Mouse (Mus musculus) lung, embryonic 15.5 days (tissue): Measurements from ENCODE around the gene Plcg1. TPM values are rescaled to one million over a fixed set of nuclear protein-coding genes. Genes with fewer than 3 reads are reported as not detected.

Source experiments
- ATAC-seq: fragments of 200-750 bp; cut with Nextera tagmentation; 2 replicates; pipeline ENCODE4 v1.8.0; 2017; ENCODE audit warnings: moderate number of reproducible peaks, borderline replicate concordance; ENCODE audit not compliant: low FRiP score, low TSS enrichment; ENCODE audit errors: extremely low read depth
- H3K27ac ChIP-seq: fragments of 300-500 bp; sonication (generic); 2 replicates; pipeline ENCODE4 v1.5.1; 2015; ENCODE audit warnings: moderate library complexity, mild to moderate bottlenecking, inconsistent platforms
- H3K27me3 ChIP-seq: fragments of 300-500 bp; sonication (generic); 2 replicates; pipeline ENCODE4 v1.6.1; 2015; ENCODE audit warnings: inconsistent platforms
- H3K36me3 ChIP-seq: fragments of 300-500 bp; sonication (generic); 2 replicates; pipeline ENCODE4 v1.6.1; 2015; ENCODE audit warnings: inconsistent platforms
- H3K4me1 ChIP-seq: fragments of 300-500 bp; sonication (generic); 2 replicates; pipeline ENCODE4 v1.6.1; 2015; ENCODE audit warnings: inconsistent platforms
- H3K4me2 ChIP-seq: fragments of 300-500 bp; sonication (generic); 2 replicates; pipeline ENCODE4 v1.6.1; 2015; ENCODE audit warnings: inconsistent platforms, mild to moderate bottlenecking, moderate library complexity
- H3K4me3 ChIP-seq: fragments of 300-500 bp; sonication (generic); 2 replicates; pipeline ENCODE4 v1.5.1; 2015; ENCODE audit warnings: mild to moderate bottlenecking, inconsistent platforms
- H3K9ac ChIP-seq: fragments of 300-500 bp; sonication (generic); 2 replicates; pipeline ENCODE4 v1.6.1; 2015; ENCODE audit warnings: inconsistent platforms
- H3K9me3 ChIP-seq: fragments of 300-500 bp; sonication (generic); 2 replicates; pipeline ENCODE4 v1.6.1; 2016; ENCODE audit warnings: inconsistent platforms
- WGBS: fragments of 180-500 bp; shearing (Covaris S2); methylation state at CpG from one replicate; pipeline ENCODE4 v1.1.7; 2015; 5-methylcytosine and 5-hydroxymethylcytosine counted together
- polyA plus RNA-seq: library from polyadenylated mRNA; unstranded; fragments of >200 nt; fragmentation: Nextera tagmentation; extraction: Ambion mirVana; gene quantifications from 2 replicates; pipeline ENCODE4 v1.2.1, GENCODE M21; 2015

The Plcg1 gene
- polyA plus RNA-seq, 1 experiment from 2014 or later, result 51.4 TPM

DNA sequence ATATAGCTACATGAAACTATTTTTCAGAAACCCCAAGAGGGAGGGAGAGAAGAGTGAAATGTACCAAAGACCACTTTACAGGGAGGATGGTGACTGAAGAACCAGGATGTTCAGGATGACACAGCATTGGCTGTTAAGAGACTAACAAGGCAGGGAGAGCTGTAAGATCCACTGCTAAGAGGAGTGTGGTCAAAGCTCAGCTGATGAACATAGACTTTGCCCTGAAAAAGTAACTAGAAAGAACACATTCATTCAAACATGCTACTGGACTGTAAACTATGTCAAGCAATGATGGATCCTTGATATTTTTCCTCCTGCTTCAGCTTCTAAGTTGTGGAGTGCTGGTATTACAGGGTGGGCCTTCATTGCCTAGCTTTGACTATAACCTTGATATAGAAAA, 79.3 kb downstream of the Plcg1 start:
- no peak for ATAC-seq
- Histone ChIP-seq H3K36me3 (no peaks in the 10 kb centered on the region), H3K4me2 (no peak overlapping the region), H3K4me3 (no peak overlapping the region), H3K4me1 (peaks cover 11% of the 10 kb centered on the region), H3K27me3 (no peaks in the 10 kb centered on the region), H3K9ac (no peak overlapping the region), H3K9me3 (no peaks in the 10 kb centered on the region), H3K27ac (no peak overlapping the region)

DNA sequence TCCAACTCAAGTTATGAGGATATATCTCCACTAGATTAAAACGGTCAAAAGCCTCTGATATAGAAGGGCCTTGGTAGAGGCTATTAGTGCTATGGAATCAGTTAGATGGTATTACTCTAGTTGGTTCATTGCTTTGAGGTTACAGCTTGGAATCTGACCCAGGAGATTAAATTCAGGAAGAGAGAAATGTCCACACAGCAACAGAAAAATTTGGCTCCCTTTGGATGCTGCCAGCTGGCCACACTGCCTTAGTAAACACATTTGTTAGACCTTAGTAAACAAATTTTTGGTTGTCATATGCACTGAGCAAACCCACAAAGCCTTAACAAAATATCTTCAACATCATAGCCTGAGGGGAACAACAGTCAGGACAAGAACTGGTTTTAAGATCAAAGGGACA, 79.7 kb downstream of the Plcg1 start:
- H3K4me2 ChIP-seq, result no peak overlapping the region
- no peak overlapping the region for H3K27ac ChIP-seq
- H3K27me3 ChIP-seq, result no peaks in the 10 kb centered on the region
- no peaks in the 10 kb centered on the region for H3K36me3 ChIP-seq
- no peak overlapping the region for H3K4me3 ChIP-seq
- H3K9me3 ChIP-seq, result no peaks in the 10 kb centered on the region
- H3K9ac ChIP-seq, result no peak overlapping the region
- ATAC-seq, result no peak
- peaks cover 9% of the 10 kb centered on the region for H3K4me1 ChIP-seq
- WGBS, result 51% methylated on average over 1 of the region's 1 CpGs

Other genes with a start within 250 kb of the Plcg1 start
- 69.8 and 69.9 TPM in 2 replicates for gene Top1, start 85.4 kb upstream of the Plcg1 start, polyA plus RNA-seq
- 11.5 and 12.1 TPM in 2 replicates for gene Zhx3, start 141.7 kb downstream of the Plcg1 start, polyA plus RNA-seq
- 3.2 and 3.6 TPM in 2 replicates for gene Lpin3, start 149.4 kb downstream of the Plcg1 start, polyA plus RNA-seq
- gene Emilin3, start 181.0 kb downstream of the Plcg1 start, polyA plus RNA-seq, result 11.7 and 15.5 TPM in 2 replicates